ENCODE assay signal across 16 mouse cellular contexts in genomic region chr6:12255434-12255833, GRCm38 (mm10).
DNase-seq lines count a peak whose midpoint lies in the region; ATAC-seq and TF ChIP-seq lines count a peak whose summit lies in the region.
"Had no signal": no experiment of that assay in that cellular context is flagged by ENCODE, and none has a peak within 500 bp of the region (broad histone marks: within the 10 kb centered on the region; RNA-seq: fewer than 3 reads in every experiment).

No protein-coding gene starts in this region.

- H3K27me3 ChIP-seq in lung, embryonic 14.5 days (ENCODE audit: insufficient read depth, low read length), result no peaks in the 10 kb centered on the region
- H3K27me3 ChIP-seq: liver, embryonic 13.5 days; neural tube, embryonic 13.5 days had no signal

- intact Hi-C loops in heart, postnatal 36 days (cut with DNase I), result no loop called here
- intact Hi-C loops in heart, postnatal 14 days (cut with DNase I), result no loop called here

- DNase-seq in heart, adult 11 months, result peak; percentile 51
- DNase-seq in heart, postnatal 36 days, result no peak
- DNase-seq in lung, embryonic 14.5 days, result peak; percentile 25
- no peak for DNase-seq in lung, postnatal 25 days (ENCODE audit: low spot score)
- peak; percentile 22 for DNase-seq in ES-CJ7 (ENCODE audit: low read depth, low spot score)
- no peak for DNase-seq in cerebellum, postnatal 36 days
- no peak for DNase-seq in heart, postnatal 14 days
- DNase-seq: cerebellum, adult 2 months; heart, adult 2 months; liver, embryonic 13.5 days; lung, postnatal 14 days had no signal

- H3K4me1 ChIP-seq in lung, embryonic 14.5 days (ENCODE audit: insufficient read depth), result no peaks in the 10 kb centered on the region
- H3K4me1 ChIP-seq: liver, embryonic 13.5 days had no signal

- no peak overlapping the region for H3K4me3 ChIP-seq in lung, embryonic 14.5 days (ENCODE audit: low read depth, low read length)
- H3K4me3 ChIP-seq: erythroblast, embryonic 14.5 days; heart, adult 2 months; liver, embryonic 13.5 days; midbrain, embryonic 12.5 days; neural tube, embryonic 13.5 days had no signal

- H3K4me2 ChIP-seq in lung, embryonic 14.5 days, result no peak overlapping the region
- H3K4me2 ChIP-seq: liver, embryonic 13.5 days; midbrain, embryonic 12.5 days; neural tube, embryonic 13.5 days had no signal

- ATAC-seq in lung, embryonic 14.5 days (ENCODE audit: insufficient read depth), result peak; percentile 86
- ATAC-seq in granulocyte monocyte progenitor cell, adult 5-6 weeks (replicated peaks; ENCODE audit: poor library complexity, severe bottlenecking), result peak; percentile 52
- ATAC-seq: forebrain, embryonic 16.5 days had no signal

- H3K9me3 ChIP-seq in lung, embryonic 14.5 days (ENCODE audit: low read depth, low read length), result no peaks in the 10 kb centered on the region
- H3K9me3 ChIP-seq: liver, embryonic 13.5 days; midbrain, embryonic 12.5 days; neural tube, embryonic 13.5 days had no signal

- H3K27ac ChIP-seq in lung, embryonic 14.5 days (ENCODE audit: low read depth), result no peak overlapping the region
- H3K27ac ChIP-seq: heart, adult 2 months; liver, embryonic 13.5 days; midbrain, embryonic 12.5 days; neural tube, embryonic 13.5 days had no signal

- no peak overlapping the region for H3K9ac ChIP-seq in lung, embryonic 14.5 days
- H3K9ac ChIP-seq: liver, embryonic 13.5 days; midbrain, embryonic 12.5 days; neural tube, embryonic 13.5 days had no signal

- no peaks in the 10 kb centered on the region for H3K36me3 ChIP-seq in lung, embryonic 14.5 days (ENCODE audit: insufficient read depth)
- H3K36me3 ChIP-seq: liver, embryonic 13.5 days; midbrain, embryonic 12.5 days; neural tube, embryonic 13.5 days had no signal

- 0 out of 2 replicates have a peak, but pooled peaks have one; percentile 19 for TF ChIP-seq CTCF in lung, embryonic 14.5 days (IDR thresholded peaks at IDR 0.05; ENCODE audit: low read depth)

- WGBS in lung, embryonic 14.5 days, result 66% methylated on average over 1 of the region's 1 CpGs

Comparison
In these comparisons a context has a peak if more than half of its experiments do, and no peak if none do; other contexts are left out.
1. DNase-seq: peak in heart, adult 11 months (single experiment), lung, embryonic 14.5 days (single experiment) and ES-CJ7 (single experiment); none in heart, postnatal 36 days (0 of 2), lung, postnatal 25 days (single experiment), cerebellum, postnatal 36 days (0 of 2) and heart, postnatal 14 days (0 of 2).